Mouse (Mus musculus): ENCODE data around the gene Olfr821. TPM values are rescaled to one million over a fixed set of nuclear protein-coding genes. Genes with fewer than 3 reads are reported as not detected.

Olfr821 gene
- not detected for total RNA-seq (2023)

GRCm38 (mm10) chr10:130030048-130030447 lies at the start of gene Olfr821:
Olfr821 (plus strand) TSS chr10:130030348.

GRCm38 (mm10) chr10:129984962-129985361 lies 45.2 kb upstream of the Olfr821 start, which contains the start of gene Gm10310:
Gm10310 (minus strand) TSS chr10:129985062.

GRCm38 (mm10) chr10:130012321-130012720 lies 17.8 kb upstream of the Olfr821 start, which contains the start of gene Olfr820:
Olfr820 (plus strand) TSS chr10:130012621.

DNA sequence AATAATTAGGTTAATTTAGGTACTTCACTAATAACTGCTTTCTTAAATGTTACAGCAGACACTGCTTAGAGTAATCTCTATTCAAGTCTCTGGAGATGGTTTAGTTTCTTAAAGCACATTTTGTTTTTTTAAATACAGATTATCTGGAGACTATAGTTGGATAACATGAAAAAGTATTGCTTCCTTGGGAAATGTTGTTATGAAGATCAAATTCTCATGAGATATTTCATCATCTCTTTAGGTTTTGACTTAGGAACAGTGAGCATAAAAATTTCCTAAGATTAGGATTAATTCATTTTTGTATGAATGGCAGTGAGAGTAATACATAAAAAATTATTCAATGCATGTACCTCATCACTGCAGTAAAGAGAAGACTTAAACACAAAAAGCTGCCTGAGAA lies 40.8 kb downstream of the Olfr821 start, which contains the start of gene Olfr822:
Olfr822 (plus strand) TSS at position 301 of the 400 bp plus-strand sequence.

Other genes with a start within 250 kb of the Olfr821 start
- not detected for gene Olfr810, start 235.4 kb upstream of the Olfr821 start, total RNA-seq (2023)
- not detected for gene Olfr811, start 226.0 kb upstream of the Olfr821 start, total RNA-seq (2023)
- gene Olfr812, start 184.3 kb upstream of the Olfr821 start, total RNA-seq (2023) = not detected
- not detected for gene Olfr813, start 175.0 kb upstream of the Olfr821 start, total RNA-seq (2023)
- gene Olfr814, start 150.5 kb upstream of the Olfr821 start, total RNA-seq (2023) = not detected
- not detected for gene Olfr815, start 124.5 kb upstream of the Olfr821 start, total RNA-seq (2023)
- gene Olfr816, start 114.8 kb upstream of the Olfr821 start, total RNA-seq (2023) = not detected
- gene Olfr818, start 81.2 kb upstream of the Olfr821 start, total RNA-seq (2023) = not detected
- gene Olfr819, start 63.1 kb upstream of the Olfr821 start, total RNA-seq (2023) = not detected
- gene Olfr247, start 54.2 kb upstream of the Olfr821 start, total RNA-seq (2023) = not detected
- gene Gm10310, start 45.3 kb upstream of the Olfr821 start, total RNA-seq (2023) = not detected
- gene Olfr820, start 17.7 kb upstream of the Olfr821 start, total RNA-seq (2023) = not detected
- not detected for gene Olfr822, start 40.9 kb downstream of the Olfr821 start, total RNA-seq (2023)
- gene Olfr823, start 85.0 kb downstream of the Olfr821 start, total RNA-seq (2023) = not detected
- gene Olfr824, start 99.7 kb downstream of the Olfr821 start, total RNA-seq (2023) = not detected
- gene Olfr825, start 136.4 kb downstream of the Olfr821 start, total RNA-seq (2023) = not detected
- not detected for gene Olfr826, start 153.8 kb downstream of the Olfr821 start, total RNA-seq (2023)
- not detected for gene Olfr827, start 184.1 kb downstream of the Olfr821 start, total RNA-seq (2023)
- not detected for gene Neurod4, start 249.9 kb downstream of the Olfr821 start, total RNA-seq (2023)